Mouse (Mus musculus) erythroid progenitor cell, adult 5-6 weeks (primary cell): ENCODE results near the gene Gap43. TPM values are rescaled to one million over a fixed set of nuclear protein-coding genes. Genes with fewer than 3 reads are reported as not detected.
"Not testable (repeated sequence)": the region's sequence is repeated elsewhere in the genome, so short reads cannot be mapped to it uniquely, and the experiment has no call there.

Experiments
- ATAC-seq: replicated peaks from 2 replicates; pipeline ENCODE4 v1.8.0; 2016; ENCODE audit warnings: moderate number of reproducible peaks, mild to moderate bottlenecking, moderate TSS enrichment, inconsistent platforms; ENCODE audit not compliant: poor library complexity, low FRiP score, severe bottlenecking
- total RNA-seq, 2 experiments: library from RNA; stranded (forward) in 1 of 2; stranded (reverse) in 1 of 2; fragments of 150-400 nt in 1 of 2; fragments of 186-747, 209-891 nt in 1 of 2; gene quantifications; 2 replicates each; pipeline versions ENCODE4 v1.2.3 to v1.2.4; 2015 to 2017; ENCODE audit warnings: low replicate concordance in 2 of 2

The Gap43 gene
- total RNA-seq, 2 experiments from 2014 or later: not detected

- no peak for ATAC-seq
These were observed 34.3 kb downstream of the Gap43 start for GRCm38 (mm10) chr16:42305934-42306701.

GRCm38 (mm10) chr16:42303461-42303860 lies 37.0 kb downstream of the Gap43 start:
- no peak for ATAC-seq

- no peak for ATAC-seq
These were observed 46.0 kb downstream of the Gap43 start for GRCm38 (mm10) chr16:42294481-42294880.

- no peak for ATAC-seq
These were observed 46.4 kb downstream of the Gap43 start for GRCm38 (mm10) chr16:42294056-42294455.

GRCm38 (mm10) chr16:42291572-42291971 lies 48.9 kb downstream of the Gap43 start:
- ATAC-seq: no peak

GRCm38 (mm10) chr16:42284005-42284404 lies 56.4 kb downstream of the Gap43 start:
- ATAC-seq: no peak

- no peak for ATAC-seq
These were observed 62.7 kb downstream of the Gap43 start for GRCm38 (mm10) chr16:42277713-42278112.

- ATAC-seq: no peak
These were observed 63.2 kb downstream of the Gap43 start for GRCm38 (mm10) chr16:42277268-42277667.

- no peak for ATAC-seq
These were observed 64.0 kb downstream of the Gap43 start for GRCm38 (mm10) chr16:42276216-42277141.

GRCm38 (mm10) chr16:42275518-42276215 lies 64.8 kb downstream of the Gap43 start:
- no peak for ATAC-seq

GRCm38 (mm10) chr16:42271213-42271612 lies 69.2 kb downstream of the Gap43 start:
- no peak for ATAC-seq

- no peak for ATAC-seq
These were observed 70.9 kb downstream of the Gap43 start for GRCm38 (mm10) chr16:42269587-42269967.

- no peak for ATAC-seq
These were observed 71.4 kb downstream of the Gap43 start for GRCm38 (mm10) chr16:42268843-42269586.

- ATAC-seq: no peak
These were observed 75.3 kb downstream of the Gap43 start for GRCm38 (mm10) chr16:42265185-42265584.

- no peak for ATAC-seq
These were observed 77.4 kb downstream of the Gap43 start for GRCm38 (mm10) chr16:42262935-42263542.

- ATAC-seq: no peak
These were observed 84.8 kb downstream of the Gap43 start for GRCm38 (mm10) chr16:42255693-42256092.

- no peak for ATAC-seq
These were observed 85.2 kb downstream of the Gap43 start for GRCm38 (mm10) chr16:42255222-42255621.

GRCm38 (mm10) chr16:42252252-42252651 lies 88.2 kb downstream of the Gap43 start:
- no peak for ATAC-seq

GRCm38 (mm10) chr16:42244121-42244520 lies 96.3 kb downstream of the Gap43 start:
- not testable (repeated sequence) for ATAC-seq
